Mouse (Mus musculus): Measurements from ENCODE around the gene Reg2. TPM values are rescaled to one million over a fixed set of nuclear protein-coding genes. Genes with fewer than 3 reads are reported as not detected.

Reg2 gene
- polyA plus RNA-seq (2017; shearing (Covaris generic)): not detected

GRCm38 (mm10) chr6:78395323-78395722 lies at the start of gene Reg2:
Gene Reg2, plus strand, starts transcription at chr6:78395623.

GRCm38 (mm10) chr6:78370357-78370756 lies 25.1 kb upstream of the Reg2 start, which contains the start of gene Reg3b:
Gene Reg3b, plus strand, starts transcription at chr6:78370657.

GRCm38 (mm10) chr6:78378765-78379164 lies 16.7 kb upstream of the Reg2 start, which contains the start of gene Reg3d:
Gene Reg3d, minus strand, starts transcription at chr6:78378865.

GRCm38 (mm10) chr6:78380409-78380808 lies 15.0 kb upstream of the Reg2 start, which contains the start of gene Reg3a:
Gene Reg3a, plus strand, starts transcription at chr6:78380709.

GRCm38 (mm10) chr6:78422411-78422810 lies 27.0 kb downstream of the Reg2 start, which contains the start of gene Reg1:
Gene Reg1, plus strand, starts transcription at chr6:78422711.

Other genes starting within 250 kb of the Reg2 start
- gene Reg3b, start 25.0 kb upstream of the Reg2 start, polyA plus RNA-seq (2017; shearing (Covaris generic)): not detected
- not detected for gene Reg3d, start 16.8 kb upstream of the Reg2 start, polyA plus RNA-seq (2017; shearing (Covaris generic))
- not detected for gene Reg3a, start 14.9 kb upstream of the Reg2 start, polyA plus RNA-seq (2017; shearing (Covaris generic))
- gene Reg1, start 27.1 kb downstream of the Reg2 start, polyA plus RNA-seq (2017; shearing (Covaris generic)): not detected
- gene Reg3g, start 73.2 kb downstream of the Reg2 start, polyA plus RNA-seq (2017; shearing (Covaris generic)): not detected

Measured in CD4-positive, CD25-positive, alpha-beta regulatory T cell (primary cell).